Mouse (Mus musculus) spleen, postnatal 0 days (tissue): ENCODE results near the gene Lrfn2. TPM values are rescaled to one million over a fixed set of nuclear protein-coding genes. Genes with fewer than 3 reads are reported as not detected.

Experiments
- polyA plus RNA-seq: library from polyadenylated mRNA; unstranded; fragments of >200 nt; fragmentation: Nextera tagmentation; extraction: Ambion mirVana; gene quantifications from 2 replicates; pipeline ENCODE4 v1.2.1, GENCODE M21; 2015

The Lrfn2 gene
- 0.04 TPM in 1 of 2 replicates, not detected in the other for polyA plus RNA-seq

DNA sequence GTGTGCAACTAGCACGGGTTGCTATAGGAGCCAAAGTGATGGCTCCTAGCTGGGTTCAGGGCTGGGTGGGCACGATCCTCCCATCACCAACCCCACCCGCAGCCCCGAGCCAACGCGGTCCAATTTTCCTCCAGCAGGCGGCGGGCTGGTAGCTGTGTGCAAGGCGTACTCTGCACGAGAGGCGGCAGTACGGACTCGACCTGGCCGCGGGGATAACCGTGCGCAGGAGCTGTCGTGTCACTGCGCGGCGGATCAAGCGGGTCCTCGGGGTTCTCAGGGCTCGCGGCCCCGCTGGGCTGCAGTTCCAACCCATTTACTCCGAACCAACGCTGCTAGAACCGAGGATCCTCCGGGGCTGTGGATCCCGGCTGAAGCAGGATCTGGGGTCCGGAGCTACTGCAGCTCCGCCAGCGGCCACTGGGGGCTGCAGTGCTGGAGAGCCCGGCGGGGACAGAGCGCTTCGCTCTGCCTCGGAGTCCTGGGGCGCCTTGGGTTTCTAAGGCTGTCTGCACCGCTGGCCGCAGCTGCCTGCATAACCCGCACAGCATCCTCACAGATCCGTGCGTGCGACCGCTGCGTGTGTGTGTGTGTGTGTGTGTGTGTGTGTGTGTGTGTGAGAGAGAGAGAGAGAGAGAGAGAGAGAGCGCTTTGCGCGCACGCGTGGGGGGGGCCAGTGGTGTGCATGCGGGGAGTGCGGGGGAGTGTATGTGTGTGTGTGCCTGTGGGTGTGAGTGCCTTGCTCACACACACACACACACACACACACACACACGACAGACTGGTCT is at the start of gene Lrfn2:
TSS of gene Lrfn2 (plus strand) at position 759 of the 785 bp plus-strand sequence.

